Mouse (Mus musculus): ENCODE results near the gene 1700092M07Rik.

Gene 1700092M07Rik

GRCm38 (mm10) chr19:8745382-8745781 is 4.9 kb downstream of the 1700092M07Rik start:
- DNase-seq = no peak

GRCm38 (mm10) chr19:8747368-8747767 is 6.8 kb downstream of the 1700092M07Rik start:
- DNase-seq = no peak

- DNase-seq = no peak
These were observed 15.1 kb downstream of the 1700092M07Rik start for GRCm38 (mm10) chr19:8755652-8756051.

- peak; percentile 85 for DNase-seq
These were observed 16.3 kb downstream of the 1700092M07Rik start, which contains the start of gene Nxf1 for GRCm38 (mm10) chr19:8756635-8757387. TSS of gene Nxf1 (plus strand) at chr19:8757073.

- no peak for DNase-seq
These were observed 17.0 kb downstream of the 1700092M07Rik start for GRCm38 (mm10) chr19:8757471-8757998.

DNA sequence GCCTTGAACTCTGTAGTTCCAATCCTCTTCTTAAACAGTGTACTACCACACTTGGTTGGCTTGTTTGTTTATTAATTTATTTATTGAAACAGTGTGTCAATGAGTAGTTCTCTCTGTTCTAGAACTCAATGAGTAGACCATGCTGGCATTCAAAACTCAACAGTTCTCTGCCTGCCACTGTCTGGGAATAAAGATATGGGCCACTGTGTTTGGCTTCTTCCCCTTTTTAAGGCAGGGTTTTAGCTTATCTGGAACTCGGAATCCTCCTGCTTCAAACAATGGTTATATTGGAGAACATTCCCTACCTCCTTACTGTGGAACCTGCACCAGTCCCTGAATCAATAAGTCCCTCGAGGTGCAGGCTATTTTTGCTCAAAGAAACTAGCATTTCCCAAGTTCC is 18.4 kb downstream of the 1700092M07Rik start:
- DNase-seq = no peak

DNA sequence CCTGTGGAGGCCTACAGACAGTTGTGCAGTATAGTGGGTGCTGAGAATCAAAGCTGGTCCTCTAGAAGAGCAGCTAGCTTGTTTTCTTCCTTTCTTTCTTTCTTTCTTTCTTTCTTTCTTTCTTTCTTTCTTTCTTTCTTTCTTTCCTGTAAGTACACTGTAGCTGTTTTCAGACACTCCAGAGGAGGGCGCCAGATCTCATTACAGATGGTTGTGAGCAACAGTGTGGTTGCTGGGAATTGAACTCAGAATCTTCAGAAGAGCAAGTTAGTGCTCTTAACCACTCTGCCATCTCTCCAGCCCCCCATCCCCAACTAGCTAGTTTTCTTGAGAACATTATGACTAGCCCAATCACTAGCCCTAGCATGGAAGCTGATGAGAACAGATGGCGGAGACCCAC is 20.2 kb downstream of the 1700092M07Rik start:
- no peak for DNase-seq

DNA sequence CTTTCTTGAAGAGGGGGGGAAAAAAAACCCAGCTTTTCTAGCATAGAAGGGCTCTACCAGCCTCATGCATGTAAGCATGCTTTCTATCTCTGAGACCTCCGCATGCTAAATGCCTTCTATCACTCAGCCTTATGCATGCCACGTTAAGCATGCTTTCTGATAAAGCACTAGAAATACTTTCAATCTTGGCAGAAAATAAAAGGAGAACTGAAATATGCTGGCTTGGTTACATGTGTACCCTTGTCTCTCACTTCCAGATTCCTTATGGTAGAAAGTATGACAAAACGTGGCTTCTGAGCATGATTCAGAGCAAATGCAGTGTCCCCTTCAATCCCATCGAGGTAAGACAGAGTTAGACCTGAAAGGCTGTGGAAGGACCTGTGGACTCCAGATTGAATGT is 22.8 kb downstream of the 1700092M07Rik start:
- no peak for DNase-seq

- DNase-seq = no peak
These were observed 25.0 kb downstream of the 1700092M07Rik start for GRCm38 (mm10) chr19:8765562-8765961.

GRCm38 (mm10) chr19:8770567-8771270 is 30.2 kb downstream of the 1700092M07Rik start, which contains the start of gene Tmem223:
TSS of gene Tmem223 (plus strand) at chr19:8770996.
- peak; percentile 79 for DNase-seq

DNA sequence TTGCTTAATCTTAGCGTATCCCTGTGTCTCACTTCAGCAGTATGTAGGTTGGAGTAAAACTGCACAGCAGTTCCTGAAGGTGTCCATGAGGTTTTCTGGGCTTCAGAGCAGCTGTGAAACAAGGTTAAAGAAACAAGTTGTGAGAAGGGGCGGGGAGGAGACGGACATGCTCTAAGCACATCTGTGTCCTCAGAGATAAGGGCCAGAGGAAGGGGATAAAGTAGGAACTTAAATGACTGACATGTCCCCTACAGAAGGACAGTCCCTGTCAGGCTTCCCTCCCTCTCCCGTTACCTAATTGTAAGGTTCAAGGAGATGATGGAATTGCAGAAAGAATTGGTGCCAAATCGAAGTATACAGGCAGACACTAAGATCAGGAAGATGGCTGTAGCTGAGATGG is 32.5 kb downstream of the 1700092M07Rik start:
- DNase-seq = no peak

- DNase-seq = no peak
These were observed 32.9 kb downstream of the 1700092M07Rik start for GRCm38 (mm10) chr19:8773409-8773808.

- peak; percentile 96 for DNase-seq
These were observed 33.7 kb downstream of the 1700092M07Rik start, which contains the start of gene Tmem179b for GRCm38 (mm10) chr19:8774086-8774835. TSS of gene Tmem179b (minus strand) at chr19:8774467.

GRCm38 (mm10) chr19:8774951-8775421 is 34.5 kb downstream of the 1700092M07Rik start:
- DNase-seq = peak; percentile 58

DNA sequence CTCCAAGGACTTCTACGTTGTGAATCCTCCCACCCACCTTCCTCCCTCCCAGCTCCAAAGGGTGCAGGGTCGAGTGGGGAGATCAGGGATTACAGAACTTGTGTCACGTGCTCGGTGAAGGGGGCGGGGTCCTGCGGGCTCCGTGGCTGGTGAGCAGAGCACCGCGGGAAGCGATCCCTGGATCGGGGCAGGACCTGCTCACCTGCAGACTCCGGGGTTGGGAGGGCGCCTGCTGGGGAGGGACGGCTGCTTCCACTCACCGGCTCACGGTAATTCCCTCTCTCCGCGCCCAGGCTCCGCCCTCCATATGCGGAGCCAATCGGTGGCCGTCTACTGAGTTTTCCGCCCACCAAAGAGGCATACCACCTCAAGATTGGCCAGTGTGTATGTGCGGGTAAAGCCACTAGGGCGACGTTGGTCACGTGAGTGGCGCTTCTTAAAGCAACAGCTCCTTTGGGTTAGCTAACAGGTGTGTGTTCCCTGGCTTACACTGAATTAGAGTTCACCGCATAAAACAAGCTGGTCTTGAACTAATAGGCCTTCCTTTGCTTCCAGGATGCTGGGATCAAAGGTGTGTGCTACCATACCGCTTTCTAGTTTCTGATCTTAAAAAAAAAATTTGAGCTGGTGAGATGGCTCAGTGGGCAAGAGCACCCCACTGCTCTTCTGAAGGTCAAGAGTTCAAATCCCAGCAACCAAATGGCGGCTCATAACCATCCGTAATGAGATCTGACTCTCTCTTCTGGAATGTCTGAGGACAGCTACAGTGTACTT is 45.7 kb downstream of the 1700092M07Rik start, which contains the start of gene Taf6l:
Taf6l (minus strand) TSS at position 410 of the 774 bp plus-strand sequence.
- DNase-seq = peak; percentile 96

DNA sequence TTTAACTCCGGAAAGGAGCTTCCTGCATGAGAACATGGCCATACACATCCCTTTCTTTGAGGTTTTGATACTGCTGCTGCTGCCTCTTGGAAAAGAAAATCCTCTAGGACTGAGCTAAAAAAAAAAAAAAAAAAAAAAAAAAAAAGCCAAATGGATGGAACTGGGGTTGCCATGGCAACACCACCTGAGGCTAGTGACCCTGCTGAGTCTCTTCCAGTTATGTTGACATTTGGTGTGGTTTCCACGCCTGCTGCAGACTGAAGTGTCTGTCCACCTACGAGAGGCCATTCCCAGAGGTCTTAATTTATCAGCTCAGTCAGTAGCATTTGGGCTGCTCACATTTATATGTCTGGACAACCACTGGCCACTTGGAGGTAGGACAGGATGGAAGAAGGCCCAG is 48.0 kb downstream of the 1700092M07Rik start:
- no peak for DNase-seq

GRCm38 (mm10) chr19:8789171-8789570 is 48.7 kb downstream of the 1700092M07Rik start:
- DNase-seq = no peak

GRCm38 (mm10) chr19:8790171-8790570 is 49.7 kb downstream of the 1700092M07Rik start:
- no peak for DNase-seq

Measured in cerebellum, adult 9-10 months (tissue).